Mouse (Mus musculus) embryonic stem cell, embryonic (primary cell): ENCODE measurements around the gene Nlrc5.

Experiments used
- CTCF ChIA-PET, 4 experiments: fragments of 300-600 bp in 2 of 4; fragments of 350-600 bp in 2 of 4; sonication (Branson Sonifier 250); formaldehyde crosslinking; loops; one replicate each; lab custom pipeline; 2022; ENCODE audit warnings: inconsistent platforms in 2 of 4; lab: Charles Lee
- POLR2A ChIA-PET, 4 experiments: fragments of 300-600 bp in 2 of 4; fragments of 350-600 bp in 2 of 4; sonication (Branson Sonifier 250); formaldehyde crosslinking; loops; one replicate each; lab custom pipeline; 2022; ENCODE audit warnings: antibody characterized with exemption in 4 of 4, inconsistent platforms in 1 of 4; lab: Charles Lee

Gene Nlrc5

DNA sequence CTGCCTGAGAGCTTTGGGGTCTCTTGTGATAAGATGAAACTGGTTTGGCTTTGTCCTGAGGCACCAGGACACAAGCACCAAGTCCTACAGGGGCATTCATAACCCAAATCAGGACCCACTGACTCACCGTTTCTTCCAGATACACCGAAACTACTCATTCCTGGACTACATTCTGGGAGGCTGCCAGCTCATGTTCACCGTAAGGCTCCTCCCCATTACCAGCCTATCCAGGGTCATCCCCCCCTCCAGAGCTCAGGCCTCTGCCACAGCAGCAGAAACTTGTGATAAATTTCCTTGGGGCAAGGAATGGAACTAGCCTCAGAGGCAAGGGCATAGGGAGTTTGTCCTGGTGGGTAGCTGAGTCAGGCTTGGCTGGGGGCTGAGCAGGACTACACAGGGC lies 123.1 kb downstream of the Nlrc5 start:
- CTCF ChIA-PET: interaction anchor here in 1 of 4 experiments (1.7 kb wide), 1 partner anchor 24 kb away, joined by 4 read pairs; the partner anchor contains the start of gene Cpne2
- POLR2A ChIA-PET: no interaction called here

DNA sequence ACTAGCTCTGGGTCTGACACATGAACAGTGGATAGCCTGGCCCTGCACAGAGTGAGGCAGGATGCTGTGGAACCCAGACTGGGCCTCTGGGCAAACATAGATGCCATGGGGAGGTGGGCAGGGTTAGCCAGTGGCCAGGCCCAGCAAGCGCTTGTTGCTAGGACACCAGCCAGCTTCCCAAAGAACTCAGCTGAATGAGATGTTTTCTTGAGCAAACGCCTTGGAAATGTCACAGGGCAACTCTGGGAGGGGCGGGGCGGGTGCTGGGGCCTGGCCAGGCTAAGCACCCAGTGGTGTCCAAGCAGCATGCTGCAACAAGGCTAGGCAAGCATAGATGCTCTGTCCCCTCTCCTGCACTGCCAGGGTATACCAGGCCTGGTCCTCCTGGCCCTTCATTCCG lies 127.1 kb downstream of the Nlrc5 start:
- ChIA-PET POLR2A (interaction anchor here in 2 of 4 experiments (0.6 to 0.9 kb wide), 2 partner anchors 13 to 439 kb away, joined by 3 read pairs; no protein-coding TSS in a partner anchor), CTCF (interaction anchor here in 1 of 4 experiments (1.4 kb wide), 1 partner anchor 27 kb away, joined by 4 read pairs; no protein-coding TSS in a partner anchor)

DNA sequence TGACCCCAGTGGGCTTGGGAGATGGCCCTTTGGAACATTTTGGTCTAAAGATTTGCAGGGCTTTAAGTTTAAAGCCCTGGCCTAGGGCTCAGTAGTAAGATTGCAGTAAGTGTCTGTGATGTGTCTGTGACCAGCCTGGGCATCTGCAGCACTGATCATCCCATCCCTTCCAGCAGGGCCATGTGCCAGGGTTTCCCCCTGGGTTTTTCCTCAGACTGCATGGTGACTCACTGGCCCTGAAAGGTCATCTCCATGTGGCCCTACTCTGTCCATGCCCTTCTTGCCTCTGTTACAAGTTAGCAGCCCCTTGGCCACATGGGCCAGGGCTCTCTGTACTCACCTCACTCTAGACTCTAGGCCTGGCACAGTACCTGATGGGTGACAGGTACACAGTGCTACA lies 130.3 kb downstream of the Nlrc5 start:
- ChIA-PET CTCF (no interaction called here), POLR2A (no interaction called here)

DNA sequence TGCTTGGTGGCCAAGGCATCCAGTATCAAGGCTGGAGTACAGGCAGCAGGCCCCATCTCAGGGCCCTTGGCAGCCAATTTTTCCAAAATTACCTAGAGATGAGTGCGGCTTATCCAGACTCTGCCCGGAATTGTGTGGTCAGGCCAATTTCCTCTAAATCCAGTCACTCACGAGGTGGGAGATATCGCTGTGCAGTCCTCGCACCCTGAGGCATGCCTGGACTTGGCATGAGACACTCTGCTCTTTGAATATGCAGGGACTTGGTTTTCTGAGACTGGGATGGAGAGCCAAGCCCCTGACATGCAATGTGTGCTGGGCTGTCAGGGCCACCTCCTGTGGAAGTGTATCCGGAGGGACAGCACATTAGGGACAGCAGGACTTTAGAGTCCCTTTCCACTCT lies 131.9 kb downstream of the Nlrc5 start:
- ChIA-PET CTCF (no interaction called here), POLR2A (interaction anchor here in 1 of 4 experiments (1.0 kb wide), 1 partner anchor 33 kb away, joined by 5 read pairs; no protein-coding TSS in a partner anchor)

DNA sequence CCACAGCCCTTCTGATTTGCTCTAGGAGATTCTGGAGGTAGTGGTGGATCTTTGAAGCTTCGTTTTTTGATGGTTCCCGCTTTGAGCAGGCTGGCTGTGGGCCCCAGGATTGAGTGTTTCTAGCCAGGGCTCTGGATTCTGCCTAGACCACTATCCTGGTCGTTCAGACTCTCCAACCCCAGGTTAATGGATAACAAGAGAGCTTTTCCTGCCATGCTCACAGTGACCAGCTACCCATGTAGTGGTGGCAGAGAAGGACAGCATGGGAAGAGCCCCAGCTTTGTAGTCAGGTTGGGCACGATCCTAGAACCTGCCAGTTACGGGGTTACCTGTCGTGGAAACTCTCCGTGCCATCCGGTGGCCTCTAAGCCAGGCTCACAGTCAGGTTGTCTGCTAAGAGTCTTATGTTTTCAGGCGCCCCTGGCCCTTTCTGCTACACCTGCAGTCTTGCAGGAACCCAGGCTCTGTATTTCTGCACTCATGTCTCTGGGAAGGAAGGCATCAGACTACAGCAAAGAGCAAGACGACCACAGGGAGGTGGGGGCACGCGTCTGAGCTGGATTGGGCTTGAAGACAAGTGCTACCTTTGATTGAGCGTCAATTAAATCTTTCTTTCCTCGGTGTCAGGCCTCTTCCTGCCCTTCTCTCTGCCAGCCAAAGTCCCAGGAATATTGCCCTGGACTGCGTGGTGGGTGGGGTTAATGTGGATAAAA lies 132.4 kb downstream of the Nlrc5 start:
- CTCF ChIA-PET: interaction anchor here in 1 of 4 experiments (0.7 to 1.2 kb wide), 2 partner anchors 31 to 74 kb away, joined by 3 to 4 read pairs; no protein-coding TSS in a partner anchor
- POLR2A ChIA-PET: interaction anchor here in 2 of 4 experiments (1.0 to 1.4 kb wide), 2 partner anchors 14 to 33 kb away, joined by 3 to 5 read pairs; no protein-coding TSS in a partner anchor

DNA sequence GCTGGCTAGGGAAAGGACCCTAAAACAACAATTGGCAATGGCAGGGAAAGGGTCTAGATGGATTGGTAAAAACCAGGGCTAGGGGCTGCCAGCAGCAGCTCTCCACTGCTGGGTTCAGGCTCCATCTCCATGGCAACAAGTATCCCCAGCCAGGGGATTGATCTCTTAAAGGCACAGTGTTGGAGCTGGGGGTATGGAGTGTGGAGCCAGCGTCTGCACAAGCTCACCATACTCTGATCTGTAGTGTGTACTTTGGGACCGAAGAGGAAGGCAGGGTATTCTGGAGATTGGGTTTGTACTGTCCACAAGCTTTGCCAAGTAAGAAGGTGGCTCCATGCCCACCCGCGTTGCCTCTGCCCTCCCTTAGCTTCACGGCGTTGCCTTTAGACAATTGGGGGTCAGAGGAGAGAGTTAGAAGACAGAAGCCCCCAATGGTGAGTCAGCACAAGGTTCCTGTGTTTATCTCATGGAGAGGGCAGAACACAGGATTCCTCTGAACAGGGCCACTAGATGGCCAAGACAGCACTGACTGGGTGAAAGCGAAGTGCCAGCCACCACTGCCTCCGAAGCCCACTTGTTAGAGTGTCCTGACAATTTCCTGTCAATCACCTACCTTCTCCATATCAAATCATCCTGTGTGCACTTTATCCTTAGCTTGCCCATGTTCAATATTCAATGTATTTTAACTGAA lies 133.1 kb downstream of the Nlrc5 start:
- ChIA-PET CTCF (interaction anchor here in 1 of 4 experiments (0.7 to 1.2 kb wide), 2 partner anchors 32 to 75 kb away, joined by 3 to 4 read pairs; no protein-coding TSS in a partner anchor), POLR2A (interaction anchor here in 1 of 4 experiments (1.4 kb wide), 1 partner anchor 15 kb away, joined by 3 read pairs; no protein-coding TSS in a partner anchor)

DNA sequence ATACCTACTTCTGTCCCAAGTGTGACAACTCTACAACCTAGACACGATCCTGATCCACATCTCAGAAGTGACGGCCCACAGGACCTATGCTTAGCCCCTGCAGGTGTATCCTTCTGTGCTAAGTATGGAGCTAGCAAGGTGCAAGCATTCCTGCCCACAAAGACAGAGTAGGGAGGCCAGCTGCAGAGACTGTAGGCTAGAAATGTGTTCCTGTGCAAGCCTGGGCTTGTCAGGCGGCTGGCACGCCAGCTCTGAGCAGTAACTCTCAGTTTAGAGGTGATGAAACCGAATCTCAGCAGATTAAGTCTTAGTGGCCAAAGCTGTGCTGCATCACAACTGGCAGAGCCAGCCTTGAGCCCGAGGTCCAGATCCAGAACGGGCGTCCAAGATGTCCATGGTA lies 133.9 kb downstream of the Nlrc5 start:
- POLR2A ChIA-PET: interaction anchor here in 2 of 4 experiments (0.6 to 1.4 kb wide), 2 partner anchors 15 to 69 kb away, joined by 3 to 4 read pairs; no protein-coding TSS in a partner anchor
- CTCF ChIA-PET: no interaction called here

DNA sequence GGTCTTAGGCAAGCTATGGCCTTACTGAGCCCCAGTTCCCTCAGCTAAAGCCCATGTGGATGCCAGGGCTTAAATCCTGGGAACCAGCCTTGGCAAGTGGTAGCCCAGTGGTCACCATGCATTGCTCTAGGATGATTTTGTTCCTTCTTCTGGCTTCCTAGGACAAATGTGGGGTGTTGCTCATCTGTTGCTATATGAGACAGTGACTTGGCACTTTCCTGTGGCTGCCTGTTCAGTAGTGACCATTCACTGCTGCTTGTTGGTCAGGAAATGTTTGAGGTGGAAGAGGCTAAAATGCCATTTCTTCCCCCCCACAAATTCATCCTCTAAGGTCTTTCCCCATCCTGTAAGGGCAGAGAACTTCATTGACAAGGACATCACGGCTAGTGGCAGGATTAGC lies 135.3 kb downstream of the Nlrc5 start:
- POLR2A ChIA-PET: interaction anchor here in 3 of 4 experiments (0.7 to 1.3 kb wide), 3 partner anchors 16 to 979 kb away, joined by 3 to 4 read pairs (median 3); partner anchors contain the start of gene Cpne2 (in 1 of the 3)
- CTCF ChIA-PET: interaction anchor here in 1 of 4 experiments (1.2 kb wide), 1 partner anchor 226 kb away, joined by 3 read pairs; no protein-coding TSS in a partner anchor

DNA sequence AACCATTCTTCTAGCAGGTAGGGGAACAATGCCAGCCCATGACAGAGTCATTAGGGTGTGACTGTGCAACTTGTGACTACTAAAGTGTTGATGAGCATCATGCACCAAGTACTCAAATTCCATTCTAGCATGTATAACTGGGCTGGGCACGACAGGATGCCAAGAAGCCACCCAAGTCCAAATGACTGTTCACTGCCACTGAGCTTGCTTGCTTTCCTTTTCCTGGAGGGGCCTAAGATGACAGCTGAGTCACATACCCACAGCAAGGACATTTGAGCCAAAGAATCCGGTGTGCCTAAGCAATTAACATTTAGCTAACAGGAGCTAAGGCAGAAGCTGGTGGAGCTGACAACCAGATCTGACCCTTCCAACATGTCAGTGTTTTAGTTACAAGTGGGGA lies 137.7 kb downstream of the Nlrc5 start:
- POLR2A ChIA-PET: interaction anchor here in 2 of 4 experiments (1.2 to 1.5 kb wide), 2 partner anchors 10 to 40 kb away, joined by 3 to 4 read pairs; partner anchors contain the start of gene Cpne2 (in 1 of the 2)
- CTCF ChIA-PET: no interaction called here

DNA sequence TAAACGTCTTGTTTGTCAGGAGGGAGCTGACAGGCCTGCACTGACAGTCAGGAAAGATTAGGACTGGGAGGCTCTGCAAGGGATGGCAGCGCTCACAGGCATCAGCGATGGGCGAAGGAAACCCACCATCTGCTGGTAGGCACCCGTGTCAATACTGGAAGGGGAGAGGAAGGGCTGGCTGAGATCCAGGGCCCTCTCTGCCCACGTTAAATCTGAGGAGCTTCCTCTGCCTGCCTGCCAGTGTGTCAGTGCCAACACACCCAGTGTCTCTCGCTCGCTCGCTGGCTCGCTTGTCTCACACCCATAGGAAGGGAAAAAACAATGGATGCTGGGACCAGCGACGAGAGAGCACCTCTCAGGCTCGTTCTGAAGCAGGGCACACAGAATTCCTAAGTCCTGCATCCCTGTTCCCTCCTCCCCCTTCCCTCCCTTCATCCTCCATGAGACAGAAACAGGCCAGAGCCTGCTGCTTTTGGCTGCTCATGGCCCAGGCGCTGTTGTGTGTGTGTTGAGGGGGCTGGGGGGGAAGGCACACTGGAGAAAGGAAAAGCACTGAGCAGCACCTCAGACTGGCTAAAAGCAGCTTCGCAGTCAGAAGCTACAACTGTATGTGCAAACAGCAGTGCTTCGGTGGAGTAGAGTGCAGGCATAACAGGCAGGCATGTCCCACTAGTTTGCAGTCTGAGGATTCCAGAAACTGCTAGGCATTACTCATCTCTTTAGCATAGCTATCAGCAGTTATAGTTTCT lies 140.2 kb downstream of the Nlrc5 start:
- ChIA-PET CTCF (interaction anchor here (0.6 to 1.9 kb wide), 4 partner anchors 11 to 490 kb away, joined by 3 to 6 read pairs (median 5); no protein-coding TSS in a partner anchor), POLR2A (interaction anchor here in 2 of 4 experiments (0.5 to 1.9 kb wide), 3 partner anchors 12 to 17 kb away, joined by 3 to 4 read pairs (median 4); no protein-coding TSS in a partner anchor)

DNA sequence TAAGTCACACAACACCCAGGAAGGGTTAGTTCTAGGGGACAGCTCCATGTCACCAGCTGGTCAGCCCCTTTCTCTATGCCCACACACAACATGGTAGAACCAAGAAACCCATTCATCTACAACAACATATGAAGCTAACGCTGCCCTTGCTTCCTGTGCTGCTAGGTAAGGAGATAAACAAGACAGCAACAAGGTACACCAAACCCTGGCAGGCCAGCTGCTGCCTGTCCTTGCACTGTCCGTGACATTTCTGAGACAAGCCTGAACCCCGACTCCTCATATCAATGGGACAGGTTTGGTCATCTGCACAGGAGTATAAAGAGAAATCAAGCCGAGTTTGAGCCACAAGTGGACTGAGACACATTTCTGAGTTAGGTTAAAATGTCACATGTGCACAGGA lies 141.0 kb downstream of the Nlrc5 start:
- CTCF ChIA-PET: interaction anchor here in 3 of 4 experiments (0.6 to 1.9 kb wide), 3 partner anchors 10 to 169 kb away, joined by 3 to 5 read pairs (median 5); no protein-coding TSS in a partner anchor

More for the DNA sequence above, 141.0 kb downstream of the Nlrc5 start:
- POLR2A ChIA-PET: interaction anchor here in 2 of 4 experiments (0.5 to 1.9 kb wide), 3 partner anchors 13 to 26 kb away, joined by 3 to 5 read pairs (median 4); partner anchors contain the start of genes Fam192a (in 1 of the 2) and Rspry1 (in 1 of the 2)
